Mouse (Mus musculus) liver, embryonic 16.5 days (tissue): ENCODE measurements around the gene Fam135a. TPM values are rescaled to one million over a fixed set of nuclear protein-coding genes. Genes with fewer than 3 reads are reported as not detected.

Experiments used
- ATAC-seq: fragments of 200-750 bp; cut with Nextera tagmentation; 2 replicates; pipeline ENCODE4 v1.8.0; 2017; ENCODE audit warnings: low read depth, mild to moderate bottlenecking, moderate number of reproducible peaks, moderate library complexity
- H3K27ac ChIP-seq: fragments of 300-500 bp; sonication (generic); 2 replicates; pipeline ENCODE4 v1.5.1; 2014; ENCODE audit warnings: mild to moderate bottlenecking, low read length
- H3K27me3 ChIP-seq: fragments of 300-500 bp; sonication (generic); 2 replicates; pipeline ENCODE4 v1.6.1; 2014; ENCODE audit warnings: low read depth, low read length, mixed read lengths; ENCODE audit not compliant: control insufficient read depth, insufficient read depth
- H3K36me3 ChIP-seq: fragments of 300-500 bp; sonication (generic); 2 replicates; pipeline ENCODE4 v1.6.1; 2014; ENCODE audit warnings: mild to moderate bottlenecking; ENCODE audit not compliant: control insufficient read depth, insufficient read depth
- H3K4me1 ChIP-seq: fragments of 300-500 bp; sonication (generic); 2 replicates; pipeline ENCODE4 v1.6.1; 2014; ENCODE audit warnings: low read depth, low read length, mixed read lengths; ENCODE audit not compliant: control insufficient read depth
- H3K4me2 ChIP-seq: fragments of 300-500 bp; sonication (generic); 2 replicates; pipeline ENCODE4 v1.6.1; 2014; ENCODE audit warnings: low read depth, low read length, mixed read lengths
- H3K4me3 ChIP-seq: fragments of 300-500 bp; sonication (generic); 2 replicates; pipeline ENCODE4 v1.5.1; 2014; ENCODE audit warnings: low read depth, mild to moderate bottlenecking, low read length
- H3K9ac ChIP-seq: fragments of 300-500 bp; sonication (generic); 2 replicates; pipeline ENCODE4 v1.6.1; 2014; ENCODE audit warnings: low read depth, low read length
- H3K9me3 ChIP-seq: fragments of 300-500 bp; sonication (generic); replicated peaks from 2 replicates; pipeline ENCODE4 v1.6.1; 2016; ENCODE audit warnings: low read length; ENCODE audit not compliant: control insufficient read depth
- WGBS: fragments of 180-500 bp; shearing (Covaris S2); extraction: QIAGEN DNeasy Blood & Tissue Kit; methylation state at CpG from one replicate; pipeline ENCODE4 v1.1.7; 2014; ENCODE audit not compliant: insufficient replicate concordance; 5-methylcytosine and 5-hydroxymethylcytosine counted together
- polyA plus RNA-seq: library from polyadenylated mRNA; unstranded; fragments of >200 nt; fragmentation: Nextera tagmentation; extraction: Ambion mirVana; gene quantifications from 2 replicates; pipeline ENCODE4 v1.2.1, GENCODE M21; 2015

Fam135a gene
- 5.2 and 6.1 TPM in 2 replicates for polyA plus RNA-seq

GRCm38 (mm10) chr1:24099926-24100869 lies at the start of gene Fam135a:
Gene Fam135a (minus strand): TSS chr1:24100341.
- peak; percentile 86 for ATAC-seq
- Histone ChIP-seq H3K27ac (no peak within 1 kb of the TSS), H3K4me2 (peak within 1 kb of the TSS; percentile 59), H3K27me3 (peaks cover 24% of the 10 kb centered on the region), H3K9me3 (no peaks in the 10 kb centered on the region), H3K36me3 (no peaks in the 10 kb centered on the region), H3K4me1 (no peaks in the 10 kb centered on the region), H3K4me3 (peak within 1 kb of the TSS; percentile 64), H3K9ac (peak within 1 kb of the TSS; percentile 56)
- 1% methylated on average over 68 of the region's 88 CpGs for WGBS

GRCm38 (mm10) chr1:24143504-24143903 lies 43.4 kb upstream of the Fam135a start:
- Histone ChIP-seq H3K4me2 (no peak overlapping the region), H3K36me3 (no peaks in the 10 kb centered on the region), H3K9ac (no peak overlapping the region), H3K27me3 (no peaks in the 10 kb centered on the region), H3K4me3 (no peak overlapping the region), H3K27ac (no peak overlapping the region), H3K4me1 (no peaks in the 10 kb centered on the region), H3K9me3 (no peaks in the 10 kb centered on the region)
- 67% methylated on average over 8 of the region's 8 CpGs for WGBS
- no peak for ATAC-seq

GRCm38 (mm10) chr1:24140555-24140954 lies 40.4 kb upstream of the Fam135a start:
- WGBS = 58% methylated on average over 6 of the region's 6 CpGs
- no peak overlapping the region for H3K4me3 ChIP-seq
- H3K27me3 ChIP-seq = no peaks in the 10 kb centered on the region
- H3K4me1 ChIP-seq = no peaks in the 10 kb centered on the region
- H3K9me3 ChIP-seq = no peaks in the 10 kb centered on the region
- no peaks in the 10 kb centered on the region for H3K36me3 ChIP-seq
- H3K27ac ChIP-seq = no peak overlapping the region
- ATAC-seq = no peak
- no peak overlapping the region for H3K4me2 ChIP-seq
- no peak overlapping the region for H3K9ac ChIP-seq

GRCm38 (mm10) chr1:24137133-24137532 lies 37.0 kb upstream of the Fam135a start:
- H3K4me2 ChIP-seq = no peak overlapping the region
- H3K4me3 ChIP-seq = no peak overlapping the region
- no peaks in the 10 kb centered on the region for H3K36me3 ChIP-seq
- ATAC-seq = no peak
- H3K9ac ChIP-seq = no peak overlapping the region
- no peaks in the 10 kb centered on the region for H3K4me1 ChIP-seq
- no peak overlapping the region for H3K27ac ChIP-seq
- WGBS = 4% methylated on average over 3 of the region's 3 CpGs
- H3K27me3 ChIP-seq = no peaks in the 10 kb centered on the region
- no peaks in the 10 kb centered on the region for H3K9me3 ChIP-seq

- no peak overlapping the region for H3K9ac ChIP-seq
- H3K27ac ChIP-seq = no peak overlapping the region
- no peaks in the 10 kb centered on the region for H3K27me3 ChIP-seq
- no peaks in the 10 kb centered on the region for H3K4me1 ChIP-seq
- H3K4me3 ChIP-seq = no peak overlapping the region
- no peaks in the 10 kb centered on the region for H3K36me3 ChIP-seq
- ATAC-seq = no peak
- H3K9me3 ChIP-seq = no peaks in the 10 kb centered on the region
- no peak overlapping the region for H3K4me2 ChIP-seq
- 9% methylated on average over 1 of the region's 1 CpGs for WGBS
Measured at GRCm38 (mm10) chr1:24134792-24135191, 34.7 kb upstream of the Fam135a start.

- Histone ChIP-seq H3K4me3 (no peak overlapping the region), H3K9me3 (no peaks in the 10 kb centered on the region), H3K27ac (no peak overlapping the region), H3K4me1 (no peaks in the 10 kb centered on the region), H3K4me2 (no peak overlapping the region), H3K36me3 (no peaks in the 10 kb centered on the region), H3K9ac (no peak overlapping the region), H3K27me3 (no peaks in the 10 kb centered on the region)
- WGBS = 29% methylated on average over 19 of the region's 19 CpGs
- no peak for ATAC-seq
Measured at GRCm38 (mm10) chr1:24133853-24134252, 33.7 kb upstream of the Fam135a start.

GRCm38 (mm10) chr1:24127866-24128265 lies 27.7 kb upstream of the Fam135a start:
- H3K4me3 ChIP-seq = no peak overlapping the region
- no peak for ATAC-seq
- no peak overlapping the region for H3K4me2 ChIP-seq
- H3K9me3 ChIP-seq = no peaks in the 10 kb centered on the region
- H3K36me3 ChIP-seq = no peaks in the 10 kb centered on the region
- no peak overlapping the region for H3K9ac ChIP-seq
- no peaks in the 10 kb centered on the region for H3K4me1 ChIP-seq
- WGBS = 50% methylated on average over 6 of the region's 6 CpGs
- H3K27me3 ChIP-seq = no peaks in the 10 kb centered on the region
- no peak overlapping the region for H3K27ac ChIP-seq

- H3K27ac ChIP-seq = no peak overlapping the region
- H3K9ac ChIP-seq = no peak overlapping the region
- no peak for ATAC-seq
- H3K4me2 ChIP-seq = no peak overlapping the region
- no peaks in the 10 kb centered on the region for H3K27me3 ChIP-seq
- no peaks in the 10 kb centered on the region for H3K4me1 ChIP-seq
- WGBS = 70% methylated on average over 3 of the region's 3 CpGs
- no peaks in the 10 kb centered on the region for H3K9me3 ChIP-seq
- no peaks in the 10 kb centered on the region for H3K36me3 ChIP-seq
- no peak overlapping the region for H3K4me3 ChIP-seq
Measured at GRCm38 (mm10) chr1:24124610-24125009, 24.5 kb upstream of the Fam135a start.

GRCm38 (mm10) chr1:24122582-24122981 lies 22.4 kb upstream of the Fam135a start:
- WGBS = 49% methylated on average over 1 of the region's 1 CpGs
- no peaks in the 10 kb centered on the region for H3K27me3 ChIP-seq
- no peak overlapping the region for H3K9ac ChIP-seq
- ATAC-seq = no peak
- no peaks in the 10 kb centered on the region for H3K9me3 ChIP-seq
- H3K4me1 ChIP-seq = no peaks in the 10 kb centered on the region
- no peaks in the 10 kb centered on the region for H3K36me3 ChIP-seq
- no peak overlapping the region for H3K27ac ChIP-seq
- no peak overlapping the region for H3K4me3 ChIP-seq
- H3K4me2 ChIP-seq = no peak overlapping the region
